23 mouse cellular contexts compared by ENCODE assay signal in the genomic region with DNA sequence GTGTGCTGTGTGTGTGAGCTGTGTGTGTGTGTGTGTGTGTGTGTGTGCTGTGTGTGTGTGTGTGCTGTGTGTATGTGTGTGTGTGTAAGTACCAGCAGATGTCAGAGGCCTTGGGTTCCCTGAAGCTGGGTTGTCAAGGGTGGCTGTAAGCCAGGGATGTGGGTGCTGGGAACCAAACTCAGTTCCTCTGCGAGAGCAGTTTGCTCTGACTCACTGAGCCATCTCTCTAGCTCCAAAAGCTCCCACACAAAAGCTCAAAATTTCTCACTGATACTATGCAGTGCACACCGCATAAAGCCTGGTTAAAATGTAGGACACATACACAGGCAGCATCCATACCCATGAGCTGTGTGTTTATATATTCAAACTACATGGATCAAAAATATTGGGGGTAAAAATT.
"Had no signal": no experiment of that assay in that cellular context is flagged by ENCODE, and none has a peak within 500 bp of the region (broad histone marks: within the 10 kb centered on the region; RNA-seq: fewer than 3 reads in every experiment).

No protein-coding gene starts in this region.

- H3K4me2 ChIP-seq: heart, embryonic 12.5 days; hindbrain, embryonic 12.5 days; hindbrain, embryonic 14.5 days; intestine, embryonic 15.5 days; limb, embryonic 12.5 days had no signal

- DNase-seq: gastrocnemius, adult 2 months; gastrocnemius, postnatal 10 days; gastrocnemius, postnatal 25 days; heart, postnatal 10 days; heart, postnatal 4 days; kidney, adult 18-20 months; kidney, adult 8-10 months; kidney, postnatal 10 days; kidney, postnatal 25 days; kidney, postnatal 4 days; liver had no signal

- ATAC-seq: hindbrain, embryonic 16.5 days; inflammation-experienced regulatory T-cells, adult 6 months; intestine, embryonic 15.5 days; intestine, postnatal 0 days had no signal

- H3K9me3 ChIP-seq: heart, embryonic 10.5 days; heart, embryonic 12.5 days; hindbrain, embryonic 10.5 days; hindbrain, embryonic 12.5 days; intestine, embryonic 15.5 days; limb, embryonic 10.5 days; limb, embryonic 12.5 days had no signal

- H3K27ac ChIP-seq: gastrocnemius, adult 2 months; heart, embryonic 10.5 days; hindbrain, embryonic 10.5 days; hindbrain, embryonic 12.5 days; hindbrain, embryonic 14.5 days; intestine, embryonic 15.5 days; layer of hippocampus, adult 2 months; limb, embryonic 10.5 days; limb, embryonic 12.5 days had no signal

- H3K4me3 ChIP-seq: gastrocnemius, adult 2 months; heart, embryonic 10.5 days; heart, embryonic 12.5 days; hindbrain, embryonic 10.5 days; hindbrain, embryonic 12.5 days; intestine, embryonic 15.5 days; layer of hippocampus, adult 2 months; limb, embryonic 10.5 days; limb, embryonic 12.5 days had no signal

- H3K36me3 ChIP-seq: heart, embryonic 10.5 days; heart, embryonic 12.5 days; hindbrain, embryonic 10.5 days; hindbrain, embryonic 12.5 days; intestine, embryonic 15.5 days; limb, embryonic 10.5 days; limb, embryonic 12.5 days had no signal

- H3K27me3 ChIP-seq: heart, embryonic 12.5 days; hindbrain, embryonic 12.5 days; intestine, embryonic 15.5 days; limb, embryonic 12.5 days had no signal

- H3K4me1 ChIP-seq: heart, embryonic 10.5 days; heart, embryonic 12.5 days; hindbrain, embryonic 10.5 days; hindbrain, embryonic 12.5 days; intestine, embryonic 15.5 days had no signal

- H3K9ac ChIP-seq: heart, embryonic 12.5 days; hindbrain, embryonic 12.5 days; hindbrain, embryonic 14.5 days; intestine, embryonic 15.5 days; limb, embryonic 12.5 days had no signal
